Mouse (Mus musculus): Measurements from ENCODE around the gene Abi3. TPM values are rescaled to one million over a fixed set of nuclear protein-coding genes. Genes with fewer than 3 reads are reported as not detected.

Abi3 gene
- polyA plus RNA-seq, 1 experiment: 1.1 TPM

- TF ChIP-seq POLR2A (IDR thresholded peaks at IDR 0.05; ENCODE audit: low read depth, low read length) (no peak), CTCF (IDR thresholded peaks at IDR 0.05; ENCODE audit: borderline replicate concordance, insufficient read depth, low read length) (no peak)
- H3K4me3 ChIP-seq (ENCODE audit: insufficient read depth, low read length): no peak overlapping the region
- H3K27ac ChIP-seq (ENCODE audit: insufficient read depth, low read length): no peak overlapping the region
- H3K4me1 ChIP-seq (ENCODE audit: control insufficient read depth, insufficient read depth, low read length): 0 out of 2 replicates have a peak, but pooled peaks cover 4% of the 10 kb centered on the region
Measured at GRCm38 (mm10) chr11:95833631-95834142, 8.6 kb downstream of the Abi3 start.

GRCm38 (mm10) chr11:95833006-95833570 is 9.2 kb downstream of the Abi3 start:
- Histone ChIP-seq H3K4me1 (ENCODE audit: control insufficient read depth, insufficient read depth, low read length) (0 out of 2 replicates have a peak, but pooled peaks cover 4% of the 10 kb centered on the region), H3K4me3 (ENCODE audit: insufficient read depth, low read length) (no peak overlapping the region), H3K27ac (ENCODE audit: insufficient read depth, low read length) (no peak overlapping the region)
- TF ChIP-seq CTCF (IDR thresholded peaks at IDR 0.05; ENCODE audit: borderline replicate concordance, insufficient read depth, low read length) (no peak), POLR2A (IDR thresholded peaks at IDR 0.05; ENCODE audit: low read depth, low read length) (no peak)

- 0 out of 2 replicates have a peak, but pooled peaks cover 1% of the 10 kb centered on the region for H3K4me1 ChIP-seq (ENCODE audit: control insufficient read depth, insufficient read depth, low read length)
- no peak overlapping the region for H3K27ac ChIP-seq (ENCODE audit: insufficient read depth, low read length)
- H3K4me3 ChIP-seq (ENCODE audit: insufficient read depth, low read length): no peak overlapping the region
- no peak for TF ChIP-seq POLR2A (IDR thresholded peaks at IDR 0.05; ENCODE audit: low read depth, low read length)
- TF ChIP-seq CTCF (IDR thresholded peaks at IDR 0.05; ENCODE audit: borderline replicate concordance, insufficient read depth, low read length): no peak
Measured at GRCm38 (mm10) chr11:95832129-95833005, 9.9 kb downstream of the Abi3 start.

GRCm38 (mm10) chr11:95831641-95832040 is 10.6 kb downstream of the Abi3 start:
- no peak for TF ChIP-seq CTCF (IDR thresholded peaks at IDR 0.05; ENCODE audit: borderline replicate concordance, insufficient read depth, low read length)
- no peak for TF ChIP-seq POLR2A (IDR thresholded peaks at IDR 0.05; ENCODE audit: low read depth, low read length)
- H3K4me1 ChIP-seq (ENCODE audit: control insufficient read depth, insufficient read depth, low read length): no peaks in the 10 kb centered on the region
- no peak overlapping the region for H3K27ac ChIP-seq (ENCODE audit: insufficient read depth, low read length)
- H3K4me3 ChIP-seq (ENCODE audit: insufficient read depth, low read length): no peak overlapping the region

GRCm38 (mm10) chr11:95831276-95831619 is 11.0 kb downstream of the Abi3 start:
- no peaks in the 10 kb centered on the region for H3K4me1 ChIP-seq (ENCODE audit: control insufficient read depth, insufficient read depth, low read length)
- no peak for TF ChIP-seq CTCF (IDR thresholded peaks at IDR 0.05; ENCODE audit: borderline replicate concordance, insufficient read depth, low read length)
- TF ChIP-seq POLR2A (IDR thresholded peaks at IDR 0.05; ENCODE audit: low read depth, low read length): no peak

GRCm38 (mm10) chr11:95830411-95831275 is 11.6 kb downstream of the Abi3 start:
- Histone ChIP-seq H3K4me3 (ENCODE audit: insufficient read depth, low read length) (no peak overlapping the region), H3K4me1 (ENCODE audit: control insufficient read depth, insufficient read depth, low read length) (no peaks in the 10 kb centered on the region), H3K27ac (ENCODE audit: insufficient read depth, low read length) (no peak overlapping the region)
- TF ChIP-seq POLR2A (IDR thresholded peaks at IDR 0.05; ENCODE audit: low read depth, low read length) (no peak), CTCF (IDR thresholded peaks at IDR 0.05; ENCODE audit: borderline replicate concordance, insufficient read depth, low read length) (no peak)

More at GRCm38 (mm10) chr11:95831276-95831619, 11.0 kb downstream of the Abi3 start:
- Histone ChIP-seq H3K4me3 (ENCODE audit: insufficient read depth, low read length) (no peak overlapping the region), H3K27ac (ENCODE audit: insufficient read depth, low read length) (no peak overlapping the region)

GRCm38 (mm10) chr11:95829526-95830050 is 12.7 kb downstream of the Abi3 start:
- Histone ChIP-seq H3K4me3 (ENCODE audit: insufficient read depth, low read length) (no peak overlapping the region), H3K27ac (ENCODE audit: insufficient read depth, low read length) (no peak overlapping the region), H3K4me1 (ENCODE audit: control insufficient read depth, insufficient read depth, low read length) (no peaks in the 10 kb centered on the region)
- TF ChIP-seq POLR2A (IDR thresholded peaks at IDR 0.05; ENCODE audit: low read depth, low read length) (no peak), CTCF (IDR thresholded peaks at IDR 0.05; ENCODE audit: borderline replicate concordance, insufficient read depth, low read length) (no peak)

GRCm38 (mm10) chr11:95828181-95828964 is 13.9 kb downstream of the Abi3 start:
- TF ChIP-seq POLR2A (IDR thresholded peaks at IDR 0.05; ENCODE audit: low read depth, low read length) (no peak), CTCF (IDR thresholded peaks at IDR 0.05; ENCODE audit: borderline replicate concordance, insufficient read depth, low read length) (no peak)
- no peaks in the 10 kb centered on the region for H3K4me1 ChIP-seq (ENCODE audit: control insufficient read depth, insufficient read depth, low read length)
- H3K27ac ChIP-seq (ENCODE audit: insufficient read depth, low read length): no peak overlapping the region
- no peak overlapping the region for H3K4me3 ChIP-seq (ENCODE audit: insufficient read depth, low read length)
